Comparison of ENCODE assay signal across 26 mouse cellular contexts in the genomic region with DNA sequence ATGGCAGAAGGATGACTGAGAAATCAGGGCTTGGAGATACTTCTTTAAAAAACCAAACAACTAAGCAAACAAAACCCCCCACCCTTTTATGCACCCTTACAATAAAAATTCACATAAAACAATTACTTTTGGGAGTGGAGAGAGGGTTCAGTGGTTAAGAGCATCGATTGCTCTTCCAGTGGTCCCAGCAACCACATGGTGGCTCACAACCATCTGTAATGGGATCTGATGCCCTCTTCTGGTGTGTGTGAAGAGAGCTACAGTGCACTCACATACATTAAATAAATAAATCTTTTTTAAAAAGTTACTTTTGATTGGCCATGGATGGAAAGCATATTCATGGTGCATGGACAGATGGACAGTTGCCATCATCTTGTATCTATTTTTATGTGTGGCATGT. TPM values are rescaled to one million over a fixed set of nuclear protein-coding genes. Genes with fewer than 3 reads are reported as not detected.
DNase-seq lines count a peak whose midpoint lies in the region; ATAC-seq and TF ChIP-seq lines count a peak whose summit lies in the region.
"Had no signal": no experiment of that assay in that cellular context is flagged by ENCODE, and none has a peak within 500 bp of the region (broad histone marks: within the 10 kb centered on the region; RNA-seq: fewer than 3 reads in every experiment).

No protein-coding gene starts in this region.

- peaks cover 79% of the 10 kb centered on the region for H3K4me1 ChIP-seq in heart, embryonic 13.5 days
- H3K4me1 ChIP-seq in heart, embryonic 11.5 days (ENCODE audit: control insufficient read depth, insufficient read depth, low read length): peaks cover 46% of the 10 kb centered on the region
- H3K4me1 ChIP-seq in liver, embryonic 11.5 days (replicated peaks; ENCODE audit: control insufficient read depth, insufficient read depth, low read length): peaks cover 65% of the 10 kb centered on the region
- peaks cover 56% of the 10 kb centered on the region for H3K4me1 ChIP-seq in liver, postnatal 0 days (ENCODE audit: insufficient read depth)
- peaks cover 33 to 42% of the 10 kb centered on the region in 2 experiments for H3K4me1 ChIP-seq in MEL (ENCODE audit: control insufficient read depth in 1 of 2, insufficient read depth in 2 of 2, low read length in 2 of 2)
- H3K4me1 ChIP-seq in liver, embryonic 15.5 days (replicated peaks): peaks cover 77% of the 10 kb centered on the region

- ATAC-seq in heart, embryonic 13.5 days (ENCODE audit: extremely low read depth, insufficient number of reproducible peaks, low FRiP score, low TSS enrichment): no peak
- ATAC-seq in heart, embryonic 11.5 days (replicated peaks; ENCODE audit: insufficient number of reproducible peaks, low FRiP score, low TSS enrichment): no peak
- no peak for ATAC-seq in liver, embryonic 11.5 days (replicated peaks; ENCODE audit: low FRiP score)
- ATAC-seq in liver, postnatal 0 days: no peak
- ATAC-seq in liver, embryonic 15.5 days (ENCODE audit: insufficient read depth): no peak
- ATAC-seq: activated CD4-positive, CD25-positive, alpha-beta regulatory T cell, adult 4 months; CD4-positive, CD25-positive, alpha-beta regulatory T cell, adult 4 months; forebrain, embryonic 15.5 days; hindbrain, postnatal 0 days; intestine, embryonic 15.5 days had no signal

- TF ChIP-seq RAD21 in MEL (IDR thresholded peaks at IDR 0.05; ENCODE audit: low read depth, low read length): no peak

- TF ChIP-seq EP300 in liver, postnatal 0 days (IDR thresholded peaks at IDR 0.05; ENCODE audit: low read depth): no peak
- no peak for TF ChIP-seq EP300 in MEL (IDR thresholded peaks at IDR 0.05; ENCODE audit: low read depth in 1 of 2, low read length in 2 of 2)

- H3K9ac ChIP-seq in heart, embryonic 13.5 days: no peak overlapping the region
- H3K9ac ChIP-seq in heart, embryonic 11.5 days (ENCODE audit: low read depth, low read length): no peak overlapping the region
- H3K9ac ChIP-seq in liver, embryonic 11.5 days (ENCODE audit: low read depth, low read length): no peak overlapping the region
- H3K9ac ChIP-seq in liver, postnatal 0 days (replicated peaks): no peak overlapping the region
- H3K9ac ChIP-seq in MEL (ENCODE audit: control insufficient read depth, low read depth, low read length, poor library complexity, severe bottlenecking): no peak overlapping the region
- H3K9ac ChIP-seq in liver, embryonic 15.5 days: no peak overlapping the region
- H3K9ac ChIP-seq: embryonic facial prominence, embryonic 15.5 days; forebrain, embryonic 15.5 days; heart, embryonic 15.5 days; intestine, embryonic 15.5 days; limb, embryonic 15.5 days; lung, embryonic 14.5 days; midbrain, embryonic 12.5 days; neural tube, embryonic 13.5 days had no signal

- TF ChIP-seq CTCF in liver, postnatal 0 days (IDR thresholded peaks at IDR 0.05; ENCODE audit: low read depth): no peak
- peak in 1 of 3 experiments; percentile 27; a peak in 3 of 6 replicates for TF ChIP-seq CTCF in MEL (IDR thresholded peaks at IDR 0.05 in 2 of 3, conservative IDR thresholded peaks at IDR 0.05 in 1 of 3; ENCODE audit: control insufficient read depth in 1 of 3, insufficient read depth in 1 of 3, low read depth in 2 of 3, low read length in 3 of 3, poor library complexity in 1 of 3, severe bottlenecking in 1 of 3)

- peak overlapping the region; percentile 94; the same call in 1 of the 2 replicates for H3K4me2 ChIP-seq in heart, embryonic 13.5 days
- no peak overlapping the region for H3K4me2 ChIP-seq in heart, embryonic 11.5 days
- H3K4me2 ChIP-seq in liver, embryonic 11.5 days: peak overlapping the region; percentile 23; the same call in 1 of the 2 replicates
- H3K4me2 ChIP-seq in liver, postnatal 0 days (ENCODE audit: low read depth, low read length): no peak overlapping the region
- peak overlapping the region; percentile 94; the same call in 1 of the 2 replicates for H3K4me2 ChIP-seq in liver, embryonic 15.5 days
- H3K4me2 ChIP-seq: embryonic facial prominence, embryonic 15.5 days; forebrain, embryonic 15.5 days; limb, embryonic 15.5 days; midbrain, embryonic 12.5 days; neural tube, embryonic 13.5 days had no signal

- H3K27ac ChIP-seq in heart, embryonic 13.5 days (replicated peaks): no peak overlapping the region
- no peak overlapping the region for H3K27ac ChIP-seq in heart, embryonic 11.5 days (ENCODE audit: low read depth, low read length)
- H3K27ac ChIP-seq in liver, embryonic 11.5 days (ENCODE audit: low read depth, low read length): no peak overlapping the region
- no peak overlapping the region for H3K27ac ChIP-seq in liver, postnatal 0 days (ENCODE audit: low read depth)
- no peak overlapping the region for H3K27ac ChIP-seq in MEL (ENCODE audit: control insufficient read depth, low read depth, low read length)
- H3K27ac ChIP-seq in liver, embryonic 15.5 days (replicated peaks): no peak overlapping the region
- H3K27ac ChIP-seq: embryonic facial prominence, embryonic 10.5 days; embryonic facial prominence, embryonic 15.5 days; forebrain, embryonic 15.5 days; heart, embryonic 15.5 days; hindbrain, postnatal 0 days; intestine, embryonic 15.5 days; limb, embryonic 10.5 days; limb, embryonic 15.5 days; midbrain, embryonic 12.5 days; neural tube, embryonic 13.5 days had no signal

- no peaks in the 10 kb centered on the region for H3K36me3 ChIP-seq in heart, embryonic 13.5 days
- no peaks in the 10 kb centered on the region for H3K36me3 ChIP-seq in heart, embryonic 11.5 days (ENCODE audit: control insufficient read depth, insufficient read depth, low read length)
- H3K36me3 ChIP-seq in liver, embryonic 11.5 days (ENCODE audit: control insufficient read depth, insufficient read depth, low read length): peaks cover 3% of the 10 kb centered on the region; the same call in 1 of the 2 replicates
- H3K36me3 ChIP-seq in liver, postnatal 0 days (replicated peaks; ENCODE audit: insufficient read depth, low read length): no peaks in the 10 kb centered on the region
- peaks cover 2 to 63% of the 10 kb centered on the region in 2 experiments; a peak in 3 of 4 replicates for H3K36me3 ChIP-seq in MEL (ENCODE audit: control insufficient read depth in 1 of 2, insufficient read depth in 2 of 2, low read length in 2 of 2)
- no peaks in the 10 kb centered on the region for H3K36me3 ChIP-seq in liver, embryonic 15.5 days (replicated peaks)
- H3K36me3 ChIP-seq: embryonic facial prominence, embryonic 10.5 days; embryonic facial prominence, embryonic 15.5 days; forebrain, embryonic 15.5 days; heart, embryonic 15.5 days; intestine, embryonic 15.5 days; limb, embryonic 10.5 days; limb, embryonic 15.5 days; midbrain, embryonic 12.5 days; neural tube, embryonic 13.5 days had no signal

- DNase-seq in liver, embryonic 11.5 days (ENCODE audit: low spot score): no peak
- no peak for DNase-seq in liver, postnatal 0 days
- no peak for DNase-seq in MEL (ENCODE audit: low read depth, low spot score)
- no peak for DNase-seq in urinary bladder, postnatal 4 days (ENCODE audit: low spot score in 2 of 2)
- DNase-seq: adrenal gland, adult 2 months; adrenal gland, postnatal 36 days; cerebellum, adult 18-20 months; kidney, adult 9 months; kidney, postnatal 25 days; lung, embryonic 14.5 days; lung, postnatal 36 days had no signal

- WGBS in heart, embryonic 13.5 days: 79% methylated on average over 1 of the region's 1 CpGs
- 90% methylated on average over 1 of the region's 1 CpGs for WGBS in heart, embryonic 11.5 days (ENCODE audit: insufficient replicate concordance)
- WGBS in liver, embryonic 11.5 days: 61% methylated on average over 1 of the region's 1 CpGs
- WGBS in liver, postnatal 0 days (ENCODE audit: insufficient replicate concordance): 74% methylated on average over 1 of the region's 1 CpGs
- WGBS in liver, embryonic 15.5 days (ENCODE audit: insufficient replicate concordance): 35% methylated on average over 1 of the region's 1 CpGs

- no peak overlapping the region for H3K4me3 ChIP-seq in heart, embryonic 13.5 days
- no peak overlapping the region for H3K4me3 ChIP-seq in heart, embryonic 11.5 days (ENCODE audit: low read depth, low read length)
- H3K4me3 ChIP-seq in liver, embryonic 11.5 days (ENCODE audit: low read depth, low read length): no peak overlapping the region
- H3K4me3 ChIP-seq in liver, postnatal 0 days (ENCODE audit: low read depth, low read length): no peak overlapping the region
- no peak overlapping the region for H3K4me3 ChIP-seq in MEL (ENCODE audit: control insufficient read depth in 1 of 2, insufficient read depth in 1 of 2, low read depth in 2 of 2, low read length in 2 of 2)
- H3K4me3 ChIP-seq in liver, embryonic 15.5 days (replicated peaks): no peak overlapping the region
- H3K4me3 ChIP-seq: embryonic facial prominence, embryonic 15.5 days; forebrain, embryonic 15.5 days; heart, embryonic 15.5 days; intestine, embryonic 15.5 days; limb, embryonic 10.5 days; limb, embryonic 15.5 days; midbrain, embryonic 12.5 days; neural tube, embryonic 13.5 days had no signal

- no peaks in the 10 kb centered on the region for H3K27me3 ChIP-seq in heart, embryonic 13.5 days (replicated peaks)
- no peaks in the 10 kb centered on the region for H3K27me3 ChIP-seq in heart, embryonic 11.5 days (ENCODE audit: control insufficient read depth, insufficient read depth, low read length)
- H3K27me3 ChIP-seq in liver, embryonic 11.5 days (replicated peaks; ENCODE audit: control insufficient read depth, insufficient read depth, low read length): no peaks in the 10 kb centered on the region
- no peaks in the 10 kb centered on the region for H3K27me3 ChIP-seq in liver, postnatal 0 days (ENCODE audit: insufficient read depth, low read length)
- H3K27me3 ChIP-seq in MEL (ENCODE audit: control insufficient read depth in 1 of 2, insufficient read depth in 2 of 2, low read length in 2 of 2): no peaks in the 10 kb centered on the region
- H3K27me3 ChIP-seq in liver, embryonic 15.5 days: no peaks in the 10 kb centered on the region
- H3K27me3 ChIP-seq: embryonic facial prominence, embryonic 15.5 days; forebrain, embryonic 15.5 days; heart, embryonic 15.5 days; intestine, embryonic 15.5 days; limb, embryonic 15.5 days; midbrain, embryonic 12.5 days; neural tube, embryonic 13.5 days had no signal

- no peaks in the 10 kb centered on the region for H3K9me3 ChIP-seq in heart, embryonic 13.5 days
- H3K9me3 ChIP-seq in heart, embryonic 11.5 days (replicated peaks; ENCODE audit: control insufficient read depth, low read length): no peaks in the 10 kb centered on the region
- no peaks in the 10 kb centered on the region for H3K9me3 ChIP-seq in liver, embryonic 11.5 days (ENCODE audit: control insufficient read depth, low read length)
- no peaks in the 10 kb centered on the region for H3K9me3 ChIP-seq in liver, postnatal 0 days (ENCODE audit: low read length)
- H3K9me3 ChIP-seq in MEL (replicated peaks; ENCODE audit: insufficient read depth, low read length): no peaks in the 10 kb centered on the region
- no peaks in the 10 kb centered on the region for H3K9me3 ChIP-seq in liver, embryonic 15.5 days (replicated peaks)
- H3K9me3 ChIP-seq: embryonic facial prominence, embryonic 10.5 days; embryonic facial prominence, embryonic 15.5 days; forebrain, embryonic 15.5 days; heart, embryonic 15.5 days; intestine, embryonic 15.5 days; limb, embryonic 10.5 days; limb, embryonic 15.5 days; midbrain, embryonic 12.5 days; neural tube, embryonic 13.5 days had no signal

- H3K79me2 ChIP-seq in MEL (ENCODE audit: control insufficient read depth, insufficient read depth, low read length, poor library complexity): peaks cover 93% of the 10 kb centered on the region

- no peak for TF ChIP-seq POLR2A in MEL (IDR thresholded peaks at IDR 0.05; ENCODE audit: control insufficient read depth in 1 of 2, insufficient read depth in 1 of 2, low read depth in 1 of 2, low read length in 2 of 2, poor library complexity in 1 of 2)

RNA-seq across cellular contexts. Expression of gene Larp1, which starts 3.8 kb away (rescaled TPM):
- polyA plus RNA-seq in heart, embryonic 13.5 days (2015; fragmentation: Nextera tagmentation; extraction: Ambion mirVana): 11.7 and 12.8 TPM in 2 replicates
- 16.9 and 19.5 TPM in 2 replicates for polyA plus RNA-seq in heart, embryonic 11.5 days (2014; fragmentation: Nextera tagmentation; extraction: Ambion mirVana)
- polyA plus RNA-seq in liver, embryonic 11.5 days (2014; fragmentation: Nextera tagmentation; extraction: Ambion mirVana): 37.2 and 43.0 TPM in 2 replicates
- polyA plus RNA-seq in liver, postnatal 0 days (2015; fragmentation: Nextera tagmentation; extraction: Ambion mirVana): 10.8 and 11.0 TPM in 2 replicates
- total RNA-seq in MEL (2012; rRNA removed): 73.9 and 88.3 TPM in 2 replicates
- polyA plus RNA-seq in MEL (2012; ENCODE audit: insufficient read depth in 1 of 2, insufficient read length in 2 of 2, low read depth in 1 of 2, low replicate concordance in 2 of 2, missing spikeins in 1 of 2): 1,000 to 10,000 TPM in 1 of 2 experiments, 100 to 1,000 TPM in 1; 201 to 2,325 TPM
- polyA plus RNA-seq in liver, embryonic 15.5 days (2015; fragmentation: Nextera tagmentation; extraction: Ambion mirVana): 17.3 and 19.8 TPM in 2 replicates

Comparison
In these comparisons a context has a peak if more than half of its experiments do, and no peak if none do; other contexts are left out.
1. H3K4me2 ChIP-seq: peak in heart, embryonic 13.5 days (single experiment), liver, embryonic 11.5 days (single experiment) and liver, embryonic 15.5 days (single experiment); none in heart, embryonic 11.5 days (single experiment) and liver, postnatal 0 days (single experiment).